Mouse (Mus musculus) C2C12 (cell line): Measurements from ENCODE around the gene Cmas.

Source experiments
- CEBPB ChIP-seq: IDR thresholded peaks from one replicate; pipeline ENCODE4 v1.6.1; 2011; ENCODE audit warnings: low read depth, mild to moderate bottlenecking, control low read depth, moderate library complexity
- CTCF ChIP-seq: IDR thresholded peaks from one replicate; pipeline ENCODE4 v1.5.1; 2011; ENCODE audit not compliant: control insufficient read depth, insufficient read depth, insufficient read length
- FOSL1 ChIP-seq: IDR thresholded peaks from one replicate; pipeline ENCODE4 v1.8.0; 2011; ENCODE audit warnings: mild to moderate bottlenecking, low read length; ENCODE audit not compliant: poor library complexity, insufficient read depth, severe bottlenecking
- MAX ChIP-seq: IDR thresholded peaks from one replicate; pipeline ENCODE4 v1.6.1; 2011; ENCODE audit warnings: mild to moderate bottlenecking, control low read depth
- USF1 ChIP-seq: IDR thresholded peaks from one replicate; pipeline ENCODE4 v1.6.1; 2011; ENCODE audit warnings: low read depth, mild to moderate bottlenecking, control low read depth, moderate library complexity

DNA sequence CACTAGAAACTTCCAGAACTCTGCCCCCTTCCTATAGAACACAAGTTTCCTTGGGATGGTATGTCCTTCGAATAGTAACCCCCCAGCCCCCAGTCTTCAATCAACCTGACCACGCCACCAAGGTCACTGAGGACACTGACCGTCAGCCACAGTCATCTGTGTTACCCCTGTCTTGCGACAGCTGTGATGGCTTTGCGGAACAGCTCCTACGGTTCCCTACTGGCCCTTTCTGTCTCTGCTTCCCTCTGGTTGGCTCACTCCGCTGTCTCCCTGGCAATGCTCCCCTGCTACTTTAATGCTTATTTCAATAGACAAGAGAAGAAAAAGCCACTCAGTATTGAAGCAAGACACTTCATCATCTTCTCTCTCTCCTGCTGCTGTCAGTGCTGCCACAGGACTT, 37.0 kb downstream of the Cmas start:
- TF ChIP-seq USF1 (no peak), CTCF (no peak), FOSL1 (no peak), MAX (no peak), CEBPB (no peak)
